Mouse (Mus musculus) layer of hippocampus, adult 9-10 months (tissue): ENCODE measurements around the gene Cops7a.

Source experiments
- DNase-seq: peaks from one replicate; pipeline ENCODE4 v3.0.0; 2022; ENCODE audit warnings: low spot score

Gene Cops7a

GRCm38 (mm10) chr6:124965088-124965719 is at the start of gene Cops7a:
Cops7a (minus strand) TSS chr6:124965538.
- peak; percentile 79 for DNase-seq

- DNase-seq: no peak
Measured at GRCm38 (mm10) chr6:125009181-125010073, 44.1 kb upstream of the Cops7a start.

- DNase-seq: no peak
Measured at GRCm38 (mm10) chr6:125009129-125009180, 43.6 kb upstream of the Cops7a start, which contains the start of gene Zfp384. Zfp384 (plus strand) TSS chr6:125009145.

- peak; percentile 99 for DNase-seq
Measured at GRCm38 (mm10) chr6:125008586-125009128, 43.3 kb upstream of the Cops7a start.

GRCm38 (mm10) chr6:125008060-125008459 is 42.7 kb upstream of the Cops7a start:
- DNase-seq: no peak

GRCm38 (mm10) chr6:125005086-125005485 is 39.7 kb upstream of the Cops7a start:
- DNase-seq: no peak

GRCm38 (mm10) chr6:125003706-125004105 is 38.4 kb upstream of the Cops7a start:
- no peak for DNase-seq

- DNase-seq: no peak
Measured at GRCm38 (mm10) chr6:124999546-124999945, 34.2 kb upstream of the Cops7a start.

- no peak for DNase-seq
Measured at GRCm38 (mm10) chr6:124999091-124999490, 33.8 kb upstream of the Cops7a start.

- DNase-seq: no peak
Measured at GRCm38 (mm10) chr6:124998066-124998465, 32.7 kb upstream of the Cops7a start.

- DNase-seq: no peak
Measured at GRCm38 (mm10) chr6:124996551-124997501, 31.5 kb upstream of the Cops7a start, which contains the start of gene Pianp. Pianp (plus strand) TSS chr6:124996694.

- no peak for DNase-seq
Measured at GRCm38 (mm10) chr6:124995831-124996403, 30.6 kb upstream of the Cops7a start.

GRCm38 (mm10) chr6:124995246-124995645 is 29.9 kb upstream of the Cops7a start:
- DNase-seq: no peak

- no peak for DNase-seq
Measured at GRCm38 (mm10) chr6:124993876-124994275, 28.5 kb upstream of the Cops7a start.

- DNase-seq: no peak
Measured at GRCm38 (mm10) chr6:124993365-124993764, 28.0 kb upstream of the Cops7a start.

- no peak for DNase-seq
Measured at GRCm38 (mm10) chr6:124992241-124992640, 26.9 kb upstream of the Cops7a start.

- no peak for DNase-seq
Measured at GRCm38 (mm10) chr6:124967766-124968165, 2.4 kb upstream of the Cops7a start.

GRCm38 (mm10) chr6:124966466-124967118 is 1.3 kb upstream of the Cops7a start:
- no peak for DNase-seq

GRCm38 (mm10) chr6:124965747-124966146 is 409 bp upstream of the Cops7a start:
- no peak for DNase-seq

- DNase-seq: no peak
Measured at GRCm38 (mm10) chr6:124964638-124965037, 700 bp downstream of the Cops7a start.

- no peak for DNase-seq
Measured at GRCm38 (mm10) chr6:124961021-124961420, 4.3 kb downstream of the Cops7a start.
